Mouse (Mus musculus) heart, adult 2 months (tissue): Measurements from ENCODE around the gene Dock11.

Experiments
- CTCF ChIP-seq: fragments of 200-600 bp; IDR thresholded peaks from 2 replicates; pipeline ENCODE4 v1.8.1; 2022; ENCODE audit warnings: antibody characterized with exemption, mild to moderate bottlenecking, moderate library complexity
- EP300 ChIP-seq: fragments of 200-500 bp; IDR thresholded peaks from 2 replicates; pipeline ENCODE4 v1.6.1; 2011; ENCODE audit warnings: low read depth, low read length, control low read depth; ENCODE audit not compliant: insufficient read depth
- POLR2A ChIP-seq: fragments of 200-500 bp; IDR thresholded peaks from 2 replicates; pipeline ENCODE4 v1.6.1; 2011; ENCODE audit warnings: mild to moderate bottlenecking, low read depth, low read length, control low read depth; ENCODE audit not compliant: insufficient read depth

- TF ChIP-seq POLR2A (no peak), CTCF (no peak), EP300 (no peak)
These were observed 67.6 kb downstream of the Dock11 start for GRCm38 (mm10) chrX:35956236-35956635.
